In genomic region chr10:19968445-19968844, GRCm38 (mm10) we compare ENCODE assay signal across 20 mouse cellular contexts. TPM values are rescaled to one million over a fixed set of nuclear protein-coding genes. Genes with fewer than 3 reads are reported as not detected.
A peak's percentile ranks its signal among the peaks of the same experiment; 100 is the strongest.
DNase-seq lines count a peak whose midpoint lies in the region; ATAC-seq and TF ChIP-seq lines count a peak whose summit lies in the region.
"Had no signal": no experiment of that assay in that cellular context is flagged by ENCODE, and none has a peak within 500 bp of the region (broad histone marks: within the 10 kb centered on the region; RNA-seq: fewer than 3 reads in every experiment).

No protein-coding gene starts in this region.

- no peak overlapping the region for H3K4me3 ChIP-seq in midbrain, embryonic 11.5 days (ENCODE audit: low read depth, low read length)
- H3K4me3 ChIP-seq in midbrain, embryonic 14.5 days (replicated peaks; ENCODE audit: low read depth, low read length): no peak overlapping the region
- no peak overlapping the region for H3K4me3 ChIP-seq in thymus, adult 2 months (ENCODE audit: control insufficient read depth, insufficient read depth, low read length)
- H3K4me3 ChIP-seq: embryonic facial prominence, embryonic 10.5 days; embryonic facial prominence, embryonic 12.5 days; forebrain, embryonic 13.5 days; forebrain, embryonic 15.5 days had no signal

- no peak overlapping the region for H3K27ac ChIP-seq in midbrain, embryonic 11.5 days (ENCODE audit: low read depth, low read length)
- no peak overlapping the region for H3K27ac ChIP-seq in midbrain, embryonic 14.5 days (replicated peaks; ENCODE audit: low read depth, low read length)
- no peak overlapping the region for H3K27ac ChIP-seq in thymus, adult 2 months (ENCODE audit: control insufficient read depth, insufficient read depth, low read length)
- H3K27ac ChIP-seq: embryonic facial prominence, embryonic 10.5 days; embryonic facial prominence, embryonic 12.5 days; forebrain, embryonic 13.5 days; forebrain, embryonic 15.5 days had no signal

- no peaks in the 10 kb centered on the region for H3K9me3 ChIP-seq in midbrain, embryonic 11.5 days (ENCODE audit: control insufficient read depth, low read length)
- no peaks in the 10 kb centered on the region for H3K9me3 ChIP-seq in midbrain, embryonic 14.5 days (ENCODE audit: control insufficient read depth, low read length)
- H3K9me3 ChIP-seq: embryonic facial prominence, embryonic 10.5 days; embryonic facial prominence, embryonic 12.5 days; forebrain, embryonic 13.5 days; forebrain, embryonic 15.5 days had no signal

- H3K36me3 ChIP-seq in midbrain, embryonic 11.5 days (ENCODE audit: control insufficient read depth, insufficient read depth, low read length): no peaks in the 10 kb centered on the region
- no peaks in the 10 kb centered on the region for H3K36me3 ChIP-seq in midbrain, embryonic 14.5 days (ENCODE audit: control insufficient read depth, insufficient read depth, low read length)
- no peaks in the 10 kb centered on the region for H3K36me3 ChIP-seq in thymus, adult 2 months (ENCODE audit: control insufficient read depth, insufficient read depth, low read length)
- H3K36me3 ChIP-seq: embryonic facial prominence, embryonic 10.5 days; embryonic facial prominence, embryonic 12.5 days; forebrain, embryonic 15.5 days had no signal

- 85% methylated on average over 8 of the region's 8 CpGs for WGBS in midbrain, embryonic 11.5 days
- 78% methylated on average over 8 of the region's 8 CpGs for WGBS in midbrain, embryonic 14.5 days
- WGBS in thymus, adult 2 months: 93% methylated on average over 8 of the region's 8 CpGs

- DNase-seq in midbrain, embryonic 11.5 days (ENCODE audit: low spot score, missing footprints): peak; percentile 45
- no peak for DNase-seq in midbrain, embryonic 14.5 days
- DNase-seq in CD4-positive, CD25-positive, alpha-beta regulatory T cell, adult 2 months (ENCODE audit: low read depth, low spot score): peak; percentile 35
- no peak for DNase-seq in frontal cortex, postnatal 36 days (ENCODE audit: low spot score in 2 of 2)
- DNase-seq in thymus, adult 2 months: no peak
- DNase-seq: adrenal gland, adult 8-10 months; adrenal gland, postnatal 14 days; adrenal gland, postnatal 36 days; cerebellum, adult 11-12 months; cerebellum, adult 2 months; cerebellum, adult 9-10 months; cerebellum, postnatal 10 days; cerebellum, postnatal 25 days; forebrain, postnatal 0 days had no signal

- ATAC-seq in midbrain, embryonic 11.5 days (ENCODE audit: low FRiP score): no peak
- no peak for ATAC-seq in midbrain, embryonic 14.5 days (ENCODE audit: low FRiP score, low TSS enrichment)
- peak; percentile 55 for ATAC-seq in CD4-positive, CD25-positive, alpha-beta regulatory T cell, adult 4 months
- ATAC-seq in inflammation-experienced regulatory T-cells, adult 6 months: peak; percentile 53
- ATAC-seq: forebrain, embryonic 13.5 days; forebrain, embryonic 15.5 days; forebrain, postnatal 0 days had no signal

- no peak for TF ChIP-seq CTCF in thymus, adult 2 months (IDR thresholded peaks at IDR 0.05; ENCODE audit: borderline replicate concordance, control insufficient read depth, extremely low read depth, insufficient read depth, low read length, poor library complexity)

- H3K27me3 ChIP-seq in midbrain, embryonic 11.5 days (ENCODE audit: control insufficient read depth, insufficient read depth, low read length): no peaks in the 10 kb centered on the region
- H3K27me3 ChIP-seq in midbrain, embryonic 14.5 days (ENCODE audit: control insufficient read depth, insufficient read depth, low read length): no peaks in the 10 kb centered on the region
- no peaks in the 10 kb centered on the region for H3K27me3 ChIP-seq in thymus, adult 2 months (ENCODE audit: control insufficient read depth, insufficient read depth, low read length)
- H3K27me3 ChIP-seq: embryonic facial prominence, embryonic 12.5 days; forebrain, embryonic 13.5 days; forebrain, embryonic 15.5 days had no signal

- TF ChIP-seq POLR2A in thymus, adult 2 months (IDR thresholded peaks at IDR 0.05; ENCODE audit: control insufficient read depth, extremely low read depth, insufficient read depth, low read length, poor library complexity): no peak

- no peak overlapping the region for H3K9ac ChIP-seq in midbrain, embryonic 11.5 days (ENCODE audit: low read length)
- H3K9ac ChIP-seq in midbrain, embryonic 14.5 days (replicated peaks; ENCODE audit: low read length): no peak overlapping the region
- H3K9ac ChIP-seq: embryonic facial prominence, embryonic 12.5 days; forebrain, embryonic 13.5 days; forebrain, embryonic 15.5 days; forebrain, postnatal 0 days had no signal

- H3K4me2 ChIP-seq in midbrain, embryonic 11.5 days: no peak overlapping the region
- H3K4me2 ChIP-seq in midbrain, embryonic 14.5 days (ENCODE audit: low read length): no peak overlapping the region
- H3K4me2 ChIP-seq: embryonic facial prominence, embryonic 12.5 days; forebrain, embryonic 13.5 days; forebrain, embryonic 15.5 days had no signal

- H3K4me1 ChIP-seq in midbrain, embryonic 11.5 days (ENCODE audit: control insufficient read depth, insufficient read depth, low read length): no peaks in the 10 kb centered on the region
- no peaks in the 10 kb centered on the region for H3K4me1 ChIP-seq in midbrain, embryonic 14.5 days (ENCODE audit: control insufficient read depth, insufficient read depth, low read length)
- 0 out of 2 replicates have a peak, but pooled peaks cover 3% of the 10 kb centered on the region for H3K4me1 ChIP-seq in thymus, adult 2 months (replicated peaks; ENCODE audit: control insufficient read depth, insufficient read depth, low read length)
- H3K4me1 ChIP-seq: forebrain, embryonic 13.5 days; forebrain, embryonic 15.5 days had no signal

RNA-seq across cellular contexts. Expression of gene Map3k5, which starts 34.2 kb away (rescaled TPM):
- 0.51 and 1.0 TPM in 2 replicates for polyA plus RNA-seq in midbrain, embryonic 11.5 days (2014; fragmentation: Nextera tagmentation; extraction: Ambion mirVana)
- 0.72 and 1.3 TPM in 2 replicates for polyA plus RNA-seq in midbrain, embryonic 14.5 days (2014; fragmentation: Nextera tagmentation; extraction: Ambion mirVana)
- polyA plus RNA-seq in CD4-positive, CD25-positive, alpha-beta regulatory T cell, adult 4 months (2017; shearing (Covaris generic)): 10 to 100 TPM; 13.6 to 14.5 TPM
- polyA plus RNA-seq in inflammation-experienced regulatory T-cells, adult 6 months (2017; shearing (Covaris generic)): 10 to 100 TPM in 2 of 3 experiments, 1 to 10 TPM in 1; 9.3 to 14.3 (median 13.8) TPM
- polyA plus RNA-seq in thymus, adult 2 months (2012; rRNA removed): 2.9 and 3.5 TPM in 2 replicates

Comparison
In these comparisons a context has a peak if more than half of its experiments do, and no peak if none do; other contexts are left out.
1. DNase-seq: peak in midbrain, embryonic 11.5 days (single experiment) and CD4-positive, CD25-positive, alpha-beta regulatory T cell, adult 2 months (single experiment); none in midbrain, embryonic 14.5 days (single experiment), frontal cortex, postnatal 36 days (0 of 2) and thymus, adult 2 months (single experiment).
2. ATAC-seq: peak in CD4-positive, CD25-positive, alpha-beta regulatory T cell, adult 4 months (single experiment) and inflammation-experienced regulatory T-cells, adult 6 months (single experiment); none in midbrain, embryonic 11.5 days (single experiment) and midbrain, embryonic 14.5 days (single experiment).